Mouse (Mus musculus) kidney, adult 2 months (tissue): ENCODE results near the gene Ptpre.

Experiments used
- CTCF ChIP-seq: fragments of 200-500 bp; conservative IDR thresholded peaks from 2 replicates; pipeline ENCODE4 v1.5.1; 2011; ENCODE audit warnings: low read depth, mild to moderate bottlenecking, control low read depth, low read length, moderate library complexity, mixed read lengths; ENCODE audit not compliant: insufficient read depth, insufficient read length
- POLR2A ChIP-seq: fragments of 200-500 bp; IDR thresholded peaks from one replicate; pipeline ENCODE4 v1.6.1; 2011; ENCODE audit warnings: low read depth, low read length, control low read depth

GRCm38 (mm10) chr7:135705083-135705482, 167.8 kb downstream of the Ptpre start:
- TF ChIP-seq POLR2A = no peak
- no peak for TF ChIP-seq CTCF
